Mouse (Mus musculus) brain, embryonic 14.5 days (tissue): ENCODE results near the gene Rasgef1b.

Experiments
- CTCF ChIP-seq: fragments of 200-500 bp; IDR thresholded peaks from 2 replicates; pipeline ENCODE4 v1.5.1; 2012; ENCODE audit warnings: inconsistent platforms, mild to moderate bottlenecking, moderate library complexity, borderline replicate concordance; ENCODE audit not compliant: insufficient read depth, insufficient read length; ENCODE audit errors: extremely low read depth
- POLR2A ChIP-seq: fragments of 200-500 bp; IDR thresholded peaks from 2 replicates; pipeline ENCODE4 v1.6.1; 2012; ENCODE audit warnings: mild to moderate bottlenecking, inconsistent platforms, borderline replicate concordance; ENCODE audit not compliant: poor library complexity, insufficient read depth, insufficient read length, severe bottlenecking; ENCODE audit errors: extremely low read depth

- TF ChIP-seq CTCF, result no peak
- TF ChIP-seq POLR2A, result no peak
Observed at GRCm38 (mm10) chr5:99370636-99371035, 358.2 kb downstream of the Rasgef1b start.
